Mouse (Mus musculus) bone marrow macrophage, adult 2 months (primary cell): ENCODE data around the gene Mfng.

Source experiments
- CTCF ChIP-seq: IDR thresholded peaks from 2 replicates; pipeline ENCODE4 v1.5.1; 2012; ENCODE audit warnings: low read depth, mild to moderate bottlenecking, low read length, moderate library complexity
- POLR2A ChIP-seq: IDR thresholded peaks from 2 replicates; pipeline ENCODE4 v1.6.1; 2012; ENCODE audit warnings: mild to moderate bottlenecking, low read depth, low read length, borderline replicate concordance

- no peak for TF ChIP-seq CTCF
- no peak for TF ChIP-seq POLR2A
These were observed 41.4 kb downstream of the Mfng start for GRCm38 (mm10) chr15:78731830-78732229.
